Mouse (Mus musculus): Measurements from ENCODE around the gene Rtp3.

The Rtp3 gene

DNA sequence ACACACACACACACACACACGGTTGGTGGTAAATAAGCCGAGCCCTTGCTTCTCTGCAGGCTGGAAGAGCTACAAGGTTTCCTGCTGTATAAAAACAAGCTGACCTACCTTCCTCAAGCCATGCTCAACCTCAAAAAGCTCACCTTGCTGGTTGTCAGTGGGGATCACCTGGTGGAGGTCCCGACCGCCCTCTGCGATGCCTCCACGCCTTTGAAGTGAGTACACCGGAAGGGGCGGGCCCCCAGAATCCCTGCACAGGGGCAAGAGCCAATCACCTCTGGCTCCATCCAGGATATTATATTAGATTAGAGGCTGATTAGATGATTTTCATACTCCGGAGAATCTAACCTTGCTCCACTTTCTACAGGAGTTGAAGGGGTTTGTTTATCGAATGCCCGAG is 11.0 kb downstream of the Rtp3 start:
- no peak for DNase-seq

DNA sequence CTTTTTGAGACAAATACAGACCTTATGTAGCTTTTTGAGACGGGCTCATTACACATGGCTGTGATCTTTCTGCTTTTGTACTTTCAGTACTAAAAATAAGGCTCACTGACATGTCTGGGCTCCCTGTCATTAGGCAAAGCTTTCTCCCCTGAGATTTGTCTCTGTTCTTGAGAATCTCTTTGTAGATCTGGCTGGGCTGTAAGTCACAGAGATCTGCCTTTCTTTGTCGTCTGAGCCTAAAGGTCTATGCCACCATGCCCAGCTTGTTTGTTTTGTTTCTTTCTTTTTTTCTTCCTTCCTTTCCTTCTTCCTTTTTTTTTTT is 24.5 kb downstream of the Rtp3 start:
- DNase-seq, result no peak

DNA sequence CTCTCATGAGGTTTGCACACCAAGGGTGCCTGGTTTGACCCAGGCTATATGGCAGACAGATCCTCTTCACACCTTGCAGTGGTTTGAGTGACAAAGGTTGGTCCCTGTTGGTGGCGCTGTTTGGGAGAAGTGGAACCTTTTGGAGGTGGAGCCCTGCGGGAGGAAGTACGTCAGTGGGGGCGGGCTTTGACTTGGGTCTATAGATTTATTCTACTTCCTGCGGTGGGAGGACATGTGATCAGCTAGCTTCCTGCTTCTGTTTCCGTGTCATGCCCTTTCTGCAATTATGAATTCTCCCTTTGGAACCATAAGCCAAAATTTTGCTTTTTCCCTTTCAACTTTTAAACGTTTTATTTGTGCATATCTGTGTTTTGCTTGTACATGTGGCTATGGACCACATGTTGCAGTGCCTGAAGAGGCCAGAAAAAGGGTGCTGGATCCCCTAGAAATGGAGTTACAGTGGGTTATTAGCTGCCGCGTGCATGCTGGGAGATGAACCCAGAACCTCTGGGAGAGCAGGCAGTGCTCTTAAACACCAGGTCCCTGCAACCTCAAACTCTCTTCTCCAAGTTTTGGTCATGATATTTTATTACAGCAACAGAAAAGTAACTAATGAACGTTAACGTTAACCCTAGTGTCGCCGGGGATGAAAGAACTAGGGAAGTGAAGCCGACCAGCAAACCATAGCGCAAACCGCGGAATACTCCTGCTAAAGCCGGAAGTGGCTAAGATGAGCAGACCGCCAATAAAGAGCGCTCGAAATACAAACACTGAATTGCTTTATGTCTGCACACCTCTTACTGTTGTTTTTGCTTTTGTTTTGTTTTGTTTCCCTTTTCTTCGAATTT is 25.1 kb downstream of the Rtp3 start:
- DNase-seq, result no peak

DNA sequence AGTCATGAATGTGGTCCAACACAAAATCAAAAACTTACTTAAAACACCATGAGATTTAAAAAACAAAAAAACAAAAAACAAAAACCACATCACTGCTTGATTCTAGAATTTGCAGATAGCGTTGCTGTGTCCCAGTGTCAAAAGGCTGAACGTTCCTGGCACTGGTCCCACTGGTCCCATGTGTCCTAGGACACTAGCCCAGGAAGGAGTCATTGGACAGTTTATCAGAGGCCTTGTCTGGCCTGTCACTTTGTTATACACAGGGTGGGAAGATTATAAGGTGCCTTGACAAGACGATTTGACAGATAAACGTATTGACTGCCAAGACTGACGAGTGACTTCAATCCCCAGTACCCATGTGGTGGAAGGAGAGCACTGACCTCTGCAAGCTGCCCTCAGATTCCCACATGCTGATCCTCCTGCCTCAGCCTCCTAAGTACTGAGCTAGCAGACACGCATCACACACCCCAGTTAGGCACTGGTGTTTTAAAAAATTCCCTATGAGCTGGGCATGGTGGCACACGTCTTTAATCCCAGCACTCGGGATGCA is 26.7 kb downstream of the Rtp3 start:
- no peak for DNase-seq

DNA sequence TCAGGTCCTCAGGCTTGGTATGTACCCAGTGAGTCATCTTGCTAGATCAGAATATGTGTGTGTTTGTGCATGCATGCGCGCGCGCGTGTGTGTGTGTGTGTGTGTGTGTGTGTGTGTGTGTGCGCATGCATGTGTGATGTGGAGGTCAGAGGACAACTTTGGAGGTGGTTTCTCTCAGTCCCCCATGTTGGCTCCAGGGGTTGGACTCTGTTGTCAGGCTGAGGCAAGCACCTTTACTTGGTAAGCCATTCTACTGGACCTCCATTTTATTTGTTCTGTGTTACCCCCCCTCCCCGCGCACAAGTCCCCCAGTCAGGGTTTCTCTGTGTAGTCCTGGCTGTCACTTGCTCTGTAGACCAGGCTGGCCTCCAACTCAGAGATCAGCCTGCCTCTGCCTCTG is 29.0 kb downstream of the Rtp3 start:
- no peak for DNase-seq

DNA sequence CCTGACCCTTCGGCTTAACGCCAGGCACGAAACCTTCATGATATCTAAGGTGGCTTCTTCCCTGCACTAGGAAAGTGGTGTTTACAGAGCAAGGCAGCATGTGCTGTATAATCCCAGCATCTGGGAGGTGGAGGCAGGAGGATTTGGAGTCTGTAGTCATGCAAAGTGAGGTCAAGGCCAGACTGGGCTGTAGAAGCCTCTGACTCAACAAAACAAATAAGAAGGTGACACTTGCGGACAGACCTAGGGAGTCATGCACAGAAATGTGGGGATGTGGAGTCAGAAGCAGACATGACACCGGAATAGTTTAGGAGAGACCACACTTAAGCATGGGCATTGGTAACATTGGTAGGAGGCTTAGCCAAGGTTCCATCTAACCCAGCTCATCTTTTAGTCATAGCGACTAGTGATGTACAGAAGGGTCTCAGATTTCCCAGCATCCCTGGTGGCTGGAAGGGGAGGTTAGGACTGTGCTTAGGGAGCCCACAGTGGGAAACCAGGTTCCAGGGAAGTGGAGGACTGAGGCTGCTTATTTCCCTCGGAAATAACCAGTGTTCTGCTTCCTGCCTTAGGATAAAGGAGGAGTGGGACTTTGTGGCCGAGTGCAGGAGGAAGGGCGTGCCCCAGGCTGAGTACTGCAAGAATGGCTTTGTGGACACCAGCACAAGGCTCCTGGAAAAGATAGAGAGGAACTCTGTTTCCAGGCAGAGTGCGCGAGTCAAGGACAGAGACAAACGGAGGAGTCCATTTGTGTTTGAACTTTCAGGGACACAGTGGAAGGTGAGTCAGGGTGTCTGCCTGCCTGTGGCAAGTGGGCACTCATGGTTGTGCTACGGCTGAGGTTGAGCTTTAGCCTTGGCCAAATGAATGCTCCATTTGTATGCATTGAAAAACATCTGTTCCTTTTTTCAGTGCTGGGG is 29.9 kb downstream of the Rtp3 start:
- no peak for DNase-seq

DNA sequence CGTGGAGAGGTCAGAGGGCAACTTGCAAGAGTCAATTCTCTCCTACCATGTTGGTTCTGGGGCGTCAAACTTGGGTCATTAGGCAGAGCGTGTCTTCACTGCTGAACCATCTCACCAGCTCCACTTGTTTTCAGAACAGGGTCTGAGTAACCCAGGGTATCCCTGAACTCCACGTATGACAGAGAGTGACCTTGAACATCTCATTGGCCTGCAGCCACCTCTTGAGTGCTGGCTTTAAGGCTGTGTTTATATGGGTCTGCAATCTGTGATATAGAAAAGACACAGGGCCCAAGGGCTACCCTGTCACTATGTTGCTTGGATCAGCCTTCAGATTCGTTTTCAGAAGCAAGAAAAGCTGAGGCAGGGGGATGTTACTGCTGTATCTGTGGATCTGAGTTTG is 30.7 kb downstream of the Rtp3 start:
- no peak for DNase-seq

DNA sequence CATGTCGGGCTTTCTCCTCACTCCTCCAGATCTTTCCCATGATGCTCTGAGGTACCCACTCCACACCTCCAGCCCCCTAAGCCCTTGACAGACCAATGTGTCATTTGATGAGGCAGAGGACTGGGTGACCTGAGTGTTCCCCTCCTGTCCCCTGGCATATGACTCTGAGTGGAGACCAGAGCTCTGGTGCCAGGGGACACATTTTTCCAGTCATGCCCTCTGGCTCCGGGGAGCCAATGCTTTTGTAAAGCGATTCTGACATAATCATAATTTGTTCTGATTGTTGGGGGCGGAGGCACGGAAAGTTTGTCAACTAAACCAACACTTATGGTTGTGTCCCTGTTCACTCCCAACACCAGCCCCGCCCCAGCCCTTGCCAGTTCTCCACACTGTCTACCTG is 34.4 kb downstream of the Rtp3 start:
- no peak for DNase-seq

DNA sequence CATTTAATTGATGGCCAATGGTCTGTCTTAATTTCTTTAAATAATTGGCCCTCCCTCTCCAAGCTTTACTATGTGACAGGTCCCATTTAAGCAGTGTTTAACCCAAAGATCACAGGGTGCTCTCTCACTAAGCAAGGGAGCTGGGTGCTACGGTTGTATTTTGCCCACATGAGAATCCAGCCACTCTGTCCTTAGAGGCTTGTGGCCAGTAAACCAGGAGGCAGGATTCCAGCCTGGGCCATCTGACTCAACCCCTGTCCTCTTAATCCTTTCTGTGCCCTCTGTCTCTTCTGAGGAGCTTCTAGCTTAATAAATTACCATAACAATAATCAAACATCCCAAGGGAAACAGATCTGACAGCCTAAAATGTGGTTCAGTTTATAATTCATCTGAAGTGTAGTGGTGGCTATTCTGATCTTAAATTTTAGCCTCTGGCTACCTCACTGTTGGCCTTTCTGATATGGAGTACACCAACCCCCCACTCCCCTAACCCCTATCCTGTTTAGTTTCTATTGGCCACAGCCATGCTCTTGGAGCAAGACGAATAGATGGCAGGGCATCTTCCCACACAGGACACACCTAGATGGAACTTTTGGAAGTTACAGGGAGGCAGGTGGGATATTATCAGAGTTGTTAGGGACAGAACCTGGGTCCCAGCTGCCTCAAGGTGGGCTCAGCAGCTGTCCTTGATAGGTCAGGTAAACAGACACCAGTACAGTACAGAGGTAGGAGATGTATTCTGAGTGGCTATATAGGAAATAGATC is 35.5 kb downstream of the Rtp3 start:
- peak in 1 of 2 experiments; percentile 36 for DNase-seq

DNA sequence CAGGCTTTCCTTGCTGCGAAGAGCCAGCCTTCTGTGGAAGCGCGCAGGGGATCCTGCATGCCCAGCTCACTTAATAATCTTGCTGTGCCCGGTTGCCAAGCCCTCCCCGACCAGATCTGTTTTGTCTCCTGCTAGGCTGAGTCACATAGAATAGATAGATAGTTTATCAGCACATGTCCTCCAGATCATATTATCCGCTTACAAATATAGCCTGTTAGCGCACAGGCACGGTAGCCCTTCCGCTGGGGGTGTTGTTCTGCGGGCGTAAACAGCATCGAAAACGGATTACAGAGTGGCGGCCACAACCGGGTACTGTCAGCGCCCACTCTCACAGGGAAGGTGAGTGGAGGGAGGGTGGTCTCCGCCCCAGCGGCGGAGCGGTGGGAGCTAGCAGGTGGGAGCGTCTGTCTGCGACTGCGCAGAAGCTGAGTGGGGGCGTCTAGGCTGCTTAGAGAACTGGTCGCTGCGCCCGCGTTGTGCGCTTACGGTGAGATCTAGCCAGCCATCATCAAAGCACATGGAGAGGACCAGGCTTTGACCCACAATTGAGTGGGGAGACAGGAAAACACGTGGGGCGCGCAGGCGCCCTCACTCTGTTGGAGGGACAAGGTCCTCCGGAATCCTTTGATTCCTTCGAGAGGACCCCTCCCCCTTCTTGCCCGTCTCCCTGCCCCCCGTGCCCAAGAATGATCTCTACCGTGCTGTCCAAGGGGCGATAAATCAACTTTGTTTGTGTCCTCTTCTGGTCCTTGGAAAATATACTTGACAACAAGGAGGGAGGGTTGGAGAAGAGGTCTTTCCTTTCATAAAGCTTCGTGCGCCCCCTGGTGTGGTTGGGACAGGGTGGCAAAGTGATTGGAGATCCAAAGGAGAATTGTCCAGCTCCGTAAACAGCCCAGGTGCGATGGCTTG is 36.6 kb downstream of the Rtp3 start:
- DNase-seq, result peak; percentile 24 to 66

DNA sequence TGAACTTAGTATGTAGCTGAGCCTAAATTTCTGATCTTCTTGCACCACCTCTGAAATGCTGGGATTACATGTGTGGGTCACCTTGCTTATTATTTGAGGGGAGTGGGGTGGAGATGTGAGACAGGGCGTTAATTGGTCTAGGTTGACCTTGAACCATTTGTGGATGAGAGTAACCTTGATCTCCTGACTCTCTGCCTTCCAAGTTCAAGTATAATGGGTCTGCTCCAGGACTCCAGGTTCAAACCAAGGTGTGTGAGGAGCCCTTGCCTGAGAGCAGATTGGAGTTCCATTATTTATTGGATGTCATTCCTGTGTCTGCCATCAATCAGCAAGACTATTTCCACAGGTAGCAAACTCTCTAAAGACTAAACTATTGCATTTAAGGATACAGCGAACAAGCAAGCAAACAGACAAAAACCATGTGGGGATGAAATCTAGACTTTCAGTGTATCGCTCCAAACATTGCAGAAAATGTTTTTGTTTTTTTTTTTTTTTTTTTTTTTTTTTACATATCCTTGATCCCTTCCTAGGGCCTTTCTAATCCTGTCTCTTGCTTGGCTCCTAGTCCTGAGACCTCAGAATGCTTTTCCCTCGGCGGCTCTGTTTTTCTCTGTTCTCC is 37.3 kb downstream of the Rtp3 start:
- no peak for DNase-seq

DNA sequence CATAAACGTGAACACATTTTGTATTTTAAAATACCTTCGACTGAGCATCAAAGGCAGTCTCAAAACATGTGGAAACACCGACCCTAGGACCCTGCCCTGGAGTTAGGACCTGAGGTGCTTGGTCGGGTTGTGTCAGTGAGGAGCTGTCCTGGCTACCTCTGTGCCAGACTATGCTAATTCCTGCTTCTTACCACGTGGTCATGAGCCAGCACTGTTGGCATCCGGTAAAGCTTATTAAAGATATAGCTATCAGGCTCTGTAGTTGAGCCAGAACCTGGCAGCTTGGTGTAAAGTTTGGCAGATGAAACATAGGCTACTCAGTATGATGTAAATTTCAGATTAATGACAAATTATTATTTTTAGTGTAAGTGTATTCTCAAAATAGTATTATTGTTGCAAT is 38.0 kb downstream of the Rtp3 start:
- no peak for DNase-seq

DNA sequence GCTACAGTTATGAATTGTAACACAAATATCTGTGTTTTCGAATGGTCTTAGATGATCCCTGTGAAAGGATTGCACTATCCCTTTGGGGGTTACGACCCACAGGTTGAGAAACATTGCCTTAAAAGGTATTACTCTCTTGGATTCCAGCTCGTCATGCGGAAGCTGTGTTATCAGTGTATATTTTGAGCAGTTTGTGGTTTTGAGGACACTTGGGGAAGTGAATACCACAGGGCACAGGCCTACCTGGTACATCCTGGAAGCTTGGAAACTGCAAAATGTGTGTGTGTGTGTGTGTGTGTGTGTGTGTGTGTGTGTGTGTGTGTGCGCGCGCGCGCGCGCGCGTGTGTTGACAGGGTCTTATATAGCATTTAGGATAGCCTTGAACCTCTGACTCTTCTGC is 38.5 kb downstream of the Rtp3 start:
- no peak for DNase-seq

DNA sequence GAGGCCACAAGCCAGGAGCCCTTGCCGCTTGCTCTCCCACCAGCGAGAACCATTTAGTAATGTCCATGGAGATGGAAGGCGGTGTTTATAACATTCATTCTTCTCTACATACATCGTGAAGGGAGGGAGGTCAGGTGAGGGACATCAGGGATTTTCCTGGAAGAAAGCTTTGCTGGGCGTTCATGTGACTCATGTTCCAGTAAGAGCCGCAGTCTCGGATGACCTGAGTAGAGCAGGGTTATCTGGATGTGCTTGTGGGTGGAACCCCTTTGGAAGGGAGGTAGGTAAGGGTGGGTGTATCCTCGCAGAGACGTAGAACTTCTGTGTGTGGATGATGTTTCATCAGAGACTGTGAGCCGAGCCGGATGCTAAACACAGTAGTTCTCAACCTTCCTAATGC is 39.0 kb downstream of the Rtp3 start, which contains the start of gene Lrrc2:
Gene Lrrc2, plus strand, starts transcription at position 149 of the 400 bp plus-strand sequence.
- DNase-seq, result no peak

DNA sequence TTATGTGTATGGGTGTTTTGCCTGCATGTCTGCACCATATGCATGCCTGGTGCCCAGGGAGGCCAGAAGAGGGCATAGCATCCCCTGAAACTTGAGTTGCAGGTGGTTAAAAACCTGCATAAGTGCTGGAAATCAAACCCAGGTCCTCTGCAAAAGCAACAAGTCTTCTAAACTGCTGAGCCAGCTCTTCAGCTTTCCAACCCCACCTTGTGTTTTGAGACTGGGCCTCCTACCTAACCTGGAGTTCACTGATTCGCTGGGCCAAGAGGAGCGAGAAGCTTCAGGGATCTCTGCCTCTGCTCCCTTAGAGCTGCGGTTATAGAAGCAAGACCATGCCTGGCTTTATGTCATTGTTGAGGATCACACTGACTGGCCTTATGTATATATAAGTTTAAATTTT is 40.3 kb downstream of the Rtp3 start:
- DNase-seq, result no peak

DNA sequence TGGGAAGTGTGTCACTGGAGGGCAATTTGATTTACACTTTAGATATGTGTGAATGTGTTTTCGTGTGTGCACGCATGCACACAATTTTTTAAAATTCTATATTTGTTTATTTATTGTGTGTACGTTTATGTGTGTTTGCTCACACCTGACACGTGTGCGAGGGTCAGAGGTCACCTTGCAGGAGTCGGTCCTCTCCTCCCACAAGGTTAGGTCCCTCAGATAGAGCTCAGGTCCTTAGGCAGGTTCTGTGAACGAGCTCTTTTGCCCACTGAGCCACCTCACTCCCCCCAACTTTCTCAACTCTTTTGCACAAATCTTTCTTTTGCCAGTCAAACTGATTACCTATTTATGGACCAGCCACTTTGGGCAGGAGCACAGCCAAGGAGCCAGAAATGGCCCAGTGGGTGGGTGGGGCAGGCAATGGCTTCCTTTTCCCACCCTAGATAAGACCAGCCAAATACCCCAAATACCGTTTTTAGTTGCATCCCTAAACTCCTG is 41.5 kb downstream of the Rtp3 start:
- DNase-seq, result no peak

DNA sequence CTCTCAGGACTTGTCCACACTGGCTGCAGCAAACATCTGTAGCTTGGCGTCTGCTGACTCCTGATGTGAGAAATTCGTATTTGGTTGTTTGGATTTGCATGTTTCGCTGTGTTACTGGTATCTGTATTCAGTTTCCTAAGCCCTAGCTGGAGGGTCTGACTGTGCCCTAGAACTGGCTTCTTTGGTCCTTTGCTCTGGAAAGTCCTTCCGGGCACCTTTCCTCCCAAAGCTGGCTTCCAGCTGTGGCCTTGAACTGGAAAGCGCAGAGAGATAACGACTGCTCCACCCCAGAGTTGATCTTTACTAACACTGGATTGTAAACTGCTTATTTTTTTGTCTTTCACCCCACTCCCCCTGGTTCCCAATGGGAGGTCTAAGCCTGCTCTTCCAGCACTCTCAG is 42.5 kb downstream of the Rtp3 start:
- no peak for DNase-seq

DNA sequence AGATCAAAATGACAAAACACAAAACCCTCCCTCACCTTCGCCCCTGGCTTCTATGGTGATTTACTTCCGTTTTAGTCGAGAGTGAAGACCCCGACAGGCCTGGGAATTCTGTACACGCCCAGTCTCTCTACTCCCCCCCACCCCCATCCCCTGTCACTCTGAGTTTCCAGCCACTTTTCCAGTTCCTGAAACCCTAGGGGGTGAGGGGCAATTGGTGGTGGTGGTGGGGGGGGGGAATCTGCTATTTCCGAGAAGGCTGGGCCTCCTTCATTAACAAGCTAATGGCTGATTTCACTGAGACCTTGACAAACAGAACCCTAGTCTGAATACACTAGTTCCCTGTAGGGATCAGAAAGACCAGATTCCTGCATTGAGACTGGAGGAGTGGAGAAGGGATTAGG is 43.1 kb downstream of the Rtp3 start:
- DNase-seq, result no peak

DNA sequence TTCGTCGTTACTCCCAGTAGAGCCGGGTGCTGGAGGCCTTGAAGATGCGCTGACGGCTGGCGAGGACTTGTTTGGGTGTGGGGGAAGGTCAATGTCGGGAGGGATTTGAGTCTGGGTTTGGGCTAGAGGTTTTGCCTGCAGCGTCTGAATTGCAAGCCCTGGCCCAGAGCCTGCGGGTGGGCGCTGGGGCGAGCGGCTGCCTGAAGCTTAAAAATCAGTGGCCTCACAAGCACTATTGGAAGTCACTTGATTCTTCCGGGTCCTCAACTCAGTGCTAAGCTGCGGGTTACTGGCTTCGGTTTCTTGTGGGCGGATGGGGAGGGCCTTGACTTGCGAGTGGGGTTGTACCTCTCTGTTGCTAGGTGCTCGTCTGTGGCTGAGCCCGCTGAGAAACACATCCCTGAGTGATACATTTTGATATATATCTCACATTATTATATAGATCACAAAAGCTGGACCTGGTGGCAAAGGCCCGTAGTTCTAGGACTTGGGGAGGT is 43.8 kb downstream of the Rtp3 start:
- no peak for DNase-seq

DNA sequence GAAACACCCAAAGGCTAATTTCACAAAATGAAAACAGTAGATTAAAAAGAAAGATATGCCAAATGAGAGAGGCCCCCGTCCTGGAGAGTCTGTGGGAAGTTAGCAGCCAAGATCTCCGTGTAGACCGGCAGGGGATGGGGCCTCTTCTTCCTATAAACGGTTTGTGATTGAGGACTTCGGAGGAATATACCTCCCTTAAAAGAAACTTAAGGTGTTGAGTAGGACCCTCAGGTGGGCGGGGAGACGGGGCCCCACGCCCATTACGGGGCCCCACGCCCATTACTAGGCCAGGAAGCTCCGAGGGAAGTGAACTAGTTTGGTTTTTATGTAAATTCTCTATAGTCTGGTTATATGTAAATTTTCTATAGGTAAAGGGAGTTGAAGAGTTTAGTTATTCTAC is 44.5 kb downstream of the Rtp3 start, which contains the start of gene Tdgf1:
Gene Tdgf1, minus strand, starts transcription at position 233 of the 400 bp plus-strand sequence.
- DNase-seq, result no peak

DNA sequence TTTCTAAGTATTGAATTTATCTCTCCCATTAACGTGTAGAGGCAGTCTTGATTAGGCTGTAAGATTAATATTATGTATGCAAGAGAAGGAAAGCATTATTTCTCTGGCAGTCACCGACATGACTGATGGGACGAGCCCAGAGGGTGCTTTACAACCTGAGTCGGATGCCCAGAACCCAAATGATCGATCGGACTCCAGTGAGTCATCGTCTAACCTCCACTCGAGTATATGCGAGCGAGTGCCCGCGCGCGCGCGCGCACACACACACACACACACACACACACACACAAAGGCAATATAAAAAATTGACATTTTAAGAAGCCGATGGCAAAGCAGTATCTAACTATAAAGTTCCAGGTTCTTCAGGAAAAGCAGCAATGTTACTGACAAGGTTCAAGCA is 45.0 kb downstream of the Rtp3 start:
- DNase-seq, result no peak

Data from kidney, adult 8-10 months (tissue).